Mouse (Mus musculus): Measurements from ENCODE around the gene Slc25a29. TPM values are rescaled to one million over a fixed set of nuclear protein-coding genes. Genes with fewer than 3 reads are reported as not detected.

Gene Slc25a29
- polyA plus RNA-seq, 1 experiment from 2014 or later = 8.4 TPM

GRCm38 (mm10) chr12:108792546-108793452, 42.9 kb downstream of the Slc25a29 start, which contains the start of gene Yy1:
Gene Yy1 (plus strand): TSS chr12:108792973.
- H3K4me3 ChIP-seq (ENCODE audit: low read depth, low read length) = peak within 1 kb of the TSS; percentile 84
- H3K27me3 ChIP-seq (ENCODE audit: control insufficient read depth, insufficient read depth, low read length) = no peaks in the 10 kb centered on the region
- peak within 1 kb of the TSS; percentile 87 for H3K9ac ChIP-seq (replicated peaks; ENCODE audit: low read depth, low read length)
- ATAC-seq (ENCODE audit: insufficient number of reproducible peaks, insufficient read depth, low FRiP score, low read depth) = peak; percentile 93
- H3K4me2 ChIP-seq (replicated peaks; ENCODE audit: low read depth, low read length) = peak within 1 kb of the TSS; percentile 51
- H3K36me3 ChIP-seq (ENCODE audit: control insufficient read depth, insufficient read depth, low read length) = no peaks in the 10 kb centered on the region
- no peaks in the 10 kb centered on the region for H3K9me3 ChIP-seq (ENCODE audit: control insufficient read depth, low read depth, low read length)
- H3K27ac ChIP-seq (ENCODE audit: low read length) = peak within 1 kb of the TSS; percentile 100
- under 1% methylated on average over 106 of the region's 127 CpGs for WGBS
- H3K4me1 ChIP-seq (ENCODE audit: control insufficient read depth, insufficient read depth, low read length) = peaks cover 16% of the 10 kb centered on the region

GRCm38 (mm10) chr12:108792152-108792545, 43.5 kb downstream of the Slc25a29 start:
- Histone ChIP-seq H3K27me3 (ENCODE audit: control insufficient read depth, insufficient read depth, low read length) (no peaks in the 10 kb centered on the region), H3K9ac (replicated peaks; ENCODE audit: low read depth, low read length) (peak overlapping the region; percentile 87), H3K4me1 (ENCODE audit: control insufficient read depth, insufficient read depth, low read length) (peaks cover 16% of the 10 kb centered on the region), H3K36me3 (ENCODE audit: control insufficient read depth, insufficient read depth, low read length) (no peaks in the 10 kb centered on the region), H3K4me2 (replicated peaks; ENCODE audit: low read depth, low read length) (peak overlapping the region; percentile 51), H3K9me3 (ENCODE audit: control insufficient read depth, low read depth, low read length) (no peaks in the 10 kb centered on the region), H3K27ac (ENCODE audit: low read length) (peak overlapping the region; percentile 95), H3K4me3 (ENCODE audit: low read depth, low read length) (peak overlapping the region; percentile 84)
- under 1% methylated on average over 52 of the region's 52 CpGs for WGBS
- ATAC-seq (ENCODE audit: insufficient number of reproducible peaks, insufficient read depth, low FRiP score, low read depth) = peak; percentile 37; the same call in 1 of the 2 replicates

GRCm38 (mm10) chr12:108787329-108787728, 48.4 kb downstream of the Slc25a29 start:
- WGBS = 83% methylated on average over 2 of the region's 2 CpGs
- Histone ChIP-seq H3K9ac (replicated peaks; ENCODE audit: low read depth, low read length) (no peak overlapping the region), H3K27me3 (ENCODE audit: control insufficient read depth, insufficient read depth, low read length) (no peaks in the 10 kb centered on the region), H3K36me3 (ENCODE audit: control insufficient read depth, insufficient read depth, low read length) (no peaks in the 10 kb centered on the region), H3K9me3 (ENCODE audit: control insufficient read depth, low read depth, low read length) (no peaks in the 10 kb centered on the region), H3K4me2 (replicated peaks; ENCODE audit: low read depth, low read length) (no peak overlapping the region), H3K27ac (ENCODE audit: low read length) (no peak overlapping the region), H3K4me3 (ENCODE audit: low read depth, low read length) (no peak overlapping the region), H3K4me1 (ENCODE audit: control insufficient read depth, insufficient read depth, low read length) (peaks cover 6% of the 10 kb centered on the region)
- ATAC-seq (ENCODE audit: insufficient number of reproducible peaks, insufficient read depth, low FRiP score, low read depth) = no peak

- no peaks in the 10 kb centered on the region for H3K27me3 ChIP-seq (ENCODE audit: control insufficient read depth, insufficient read depth, low read length)
- no peak for ATAC-seq (ENCODE audit: insufficient number of reproducible peaks, insufficient read depth, low FRiP score, low read depth)
- no peak overlapping the region for H3K27ac ChIP-seq (ENCODE audit: low read length)
- no peaks in the 10 kb centered on the region for H3K9me3 ChIP-seq (ENCODE audit: control insufficient read depth, low read depth, low read length)
- H3K36me3 ChIP-seq (ENCODE audit: control insufficient read depth, insufficient read depth, low read length) = no peaks in the 10 kb centered on the region
- no peak overlapping the region for H3K9ac ChIP-seq (replicated peaks; ENCODE audit: low read depth, low read length)
- 93% methylated on average over 4 of the region's 4 CpGs for whole genome bisulfite sequencing
- no peak overlapping the region for H3K4me3 ChIP-seq (ENCODE audit: low read depth, low read length)
- H3K4me2 ChIP-seq (replicated peaks; ENCODE audit: low read depth, low read length) = no peak overlapping the region
- no peaks in the 10 kb centered on the region for H3K4me1 ChIP-seq (ENCODE audit: control insufficient read depth, insufficient read depth, low read length)
Observed at GRCm38 (mm10) chr12:108785161-108785560, 50.5 kb downstream of the Slc25a29 start.

GRCm38 (mm10) chr12:108780108-108780877, 55.4 kb downstream of the Slc25a29 start:
- H3K9ac ChIP-seq (replicated peaks; ENCODE audit: low read depth, low read length) = no peak overlapping the region
- no peaks in the 10 kb centered on the region for H3K4me1 ChIP-seq (ENCODE audit: control insufficient read depth, insufficient read depth, low read length)
- no peak overlapping the region for H3K4me2 ChIP-seq (replicated peaks; ENCODE audit: low read depth, low read length)
- no peak for ATAC-seq (ENCODE audit: insufficient number of reproducible peaks, insufficient read depth, low FRiP score, low read depth)
- 93% methylated on average over 7 of the region's 7 CpGs for WGBS
- 0 out of 2 replicates have a peak, but pooled peaks cover 2% of the 10 kb centered on the region for H3K9me3 ChIP-seq (ENCODE audit: control insufficient read depth, low read depth, low read length)
- no peaks in the 10 kb centered on the region; the same call in 1 of the 2 replicates for H3K36me3 ChIP-seq (ENCODE audit: control insufficient read depth, insufficient read depth, low read length)
- H3K4me3 ChIP-seq (ENCODE audit: low read depth, low read length) = no peak overlapping the region
- no peak overlapping the region for H3K27ac ChIP-seq (ENCODE audit: low read length)
- H3K27me3 ChIP-seq (ENCODE audit: control insufficient read depth, insufficient read depth, low read length) = no peaks in the 10 kb centered on the region

MicroRNA genes within 50 kb of the gene (microRNA counts, 519-probe panel; counts per million panel counts)
- microRNA mmu-miR-345-3p = not detected
- microRNA mmu-miR-345-5p = 3,008 counts per million, percentile 53 among the panel's probes with 10 or more counts

Small RNA genes lying within 50 kb of the gene (microRNA-seq; reads per million reads assigned to microRNA genes)
- gene Mir345 = 142 reads per million, percentile 52 among the genes with 10 or more reads in this experiment

Other genes with a start within 250 kb of the Slc25a29 start
- gene Degs2, start 133.6 kb downstream of the Slc25a29 start, polyA plus RNA-seq (2014; fragmentation: Nextera tagmentation; extraction: Ambion mirVana) = 17.3 and 17.9 TPM in 2 replicates
- gene Yy1, start 42.9 kb downstream of the Slc25a29 start, polyA plus RNA-seq (2014; fragmentation: Nextera tagmentation; extraction: Ambion mirVana) = 20.9 and 22.4 TPM in 2 replicates
- gene Slc25a47, start 163 bp upstream of the Slc25a29 start, polyA plus RNA-seq (2014; fragmentation: Nextera tagmentation; extraction: Ambion mirVana) = 11.0 and 11.5 TPM in 2 replicates
- 6.8 and 6.9 TPM in 2 replicates for gene Wdr25, start 57.7 kb upstream of the Slc25a29 start, polyA plus RNA-seq (2014; fragmentation: Nextera tagmentation; extraction: Ambion mirVana)
- 94.2 and 100 TPM in 2 replicates for gene Wars, start 58.3 kb upstream of the Slc25a29 start, polyA plus RNA-seq (2014; fragmentation: Nextera tagmentation; extraction: Ambion mirVana)
- 20.1 and 23.4 TPM in 2 replicates for gene Begain, start 232.3 kb upstream of the Slc25a29 start, polyA plus RNA-seq (2014; fragmentation: Nextera tagmentation; extraction: Ambion mirVana)